10 mouse cellular contexts compared by ENCODE assay signal in the genomic region with DNA sequence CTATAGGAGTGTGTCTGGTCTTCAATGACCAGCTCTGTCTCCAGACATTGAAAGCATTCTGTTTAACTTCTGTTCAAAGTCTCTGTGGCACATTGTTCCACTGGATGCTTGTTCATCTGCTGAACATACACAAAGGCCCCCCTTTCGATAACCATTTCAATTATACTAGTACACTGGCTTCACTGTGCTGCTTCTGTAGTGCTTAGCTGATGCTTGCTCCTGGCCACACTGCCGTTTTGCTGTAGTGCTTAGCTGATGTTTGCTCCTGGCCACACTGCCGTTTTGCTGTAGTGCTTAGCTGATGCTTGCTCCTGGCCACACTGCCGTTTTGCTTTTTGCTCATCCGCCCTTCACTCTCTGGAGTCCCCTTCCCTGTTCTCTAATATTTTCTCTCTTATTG. TPM values are rescaled to one million over a fixed set of nuclear protein-coding genes. Genes with fewer than 3 reads are reported as not detected.
A peak's percentile ranks its signal among the peaks of the same experiment; 100 is the strongest.
DNase-seq lines count a peak whose midpoint lies in the region; ATAC-seq and TF ChIP-seq lines count a peak whose summit lies in the region.
"Had no signal": no experiment of that assay in that cellular context is flagged by ENCODE, and none has a peak within 500 bp of the region (broad histone marks: within the 10 kb centered on the region; RNA-seq: fewer than 3 reads in every experiment).

No protein-coding gene starts in this region.

- no peaks in the 10 kb centered on the region for H3K27me3 ChIP-seq in heart, postnatal 0 days (ENCODE audit: control insufficient read depth, insufficient read depth, low read length)
- H3K27me3 ChIP-seq in neural tube, embryonic 13.5 days, result no peaks in the 10 kb centered on the region
- H3K27me3 ChIP-seq in intestine, embryonic 15.5 days (replicated peaks), result no peaks in the 10 kb centered on the region
- H3K27me3 ChIP-seq in stomach, postnatal 0 days (ENCODE audit: control insufficient read depth, insufficient read depth, low read length), result no peaks in the 10 kb centered on the region
- H3K27me3 ChIP-seq: embryonic facial prominence, embryonic 13.5 days had no signal

- H3K4me2 ChIP-seq in heart, postnatal 0 days (ENCODE audit: low read depth, low read length), result peak overlapping the region; percentile 29; the same call in 1 of the 2 replicates
- H3K4me2 ChIP-seq in neural tube, embryonic 13.5 days, result no peak overlapping the region
- peak overlapping the region; percentile 14; the same call in 1 of the 2 replicates for H3K4me2 ChIP-seq in intestine, embryonic 15.5 days (replicated peaks)
- no peak overlapping the region for H3K4me2 ChIP-seq in stomach, postnatal 0 days (replicated peaks; ENCODE audit: low read depth)
- H3K4me2 ChIP-seq: embryonic facial prominence, embryonic 13.5 days had no signal

- H3K36me3 ChIP-seq in heart, postnatal 0 days (replicated peaks; ENCODE audit: control insufficient read depth, insufficient read depth, low read length), result no peaks in the 10 kb centered on the region
- H3K36me3 ChIP-seq in neural tube, embryonic 13.5 days, result no peaks in the 10 kb centered on the region
- no peaks in the 10 kb centered on the region for H3K36me3 ChIP-seq in intestine, embryonic 15.5 days
- H3K36me3 ChIP-seq in stomach, postnatal 0 days (ENCODE audit: control insufficient read depth, insufficient read depth, low read length), result no peaks in the 10 kb centered on the region
- H3K36me3 ChIP-seq: embryonic facial prominence, embryonic 13.5 days had no signal

- peak overlapping the region; percentile 82 for H3K27ac ChIP-seq in heart, postnatal 0 days (ENCODE audit: low read depth)
- no peak overlapping the region for H3K27ac ChIP-seq in neural tube, embryonic 13.5 days (replicated peaks)
- no peak overlapping the region for H3K27ac ChIP-seq in intestine, embryonic 15.5 days
- peak overlapping the region; percentile 30 for H3K27ac ChIP-seq in stomach, postnatal 0 days (replicated peaks)
- H3K27ac ChIP-seq: embryonic facial prominence, embryonic 13.5 days had no signal

- peak; percentile 5 for DNase-seq in heart, postnatal 0 days (ENCODE audit: low spot score)
- DNase-seq in heart, postnatal 36 days, result no peak
- no peak for DNase-seq in neural tube, embryonic 10.5 days (ENCODE audit: extremely low spot score, low spot score)
- no peak for DNase-seq in stomach, postnatal 0 days (ENCODE audit: low spot score)
- DNase-seq in adrenal gland, adult (ENCODE audit: inconsistent age in 2 of 2, low spot score in 1 of 2), result no peak
- DNase-seq: cerebellum, adult 9-11 months; kidney, postnatal 4 days had no signal

- H3K9me3 ChIP-seq in heart, postnatal 0 days (replicated peaks; ENCODE audit: control insufficient read depth, low read length), result no peaks in the 10 kb centered on the region
- H3K9me3 ChIP-seq in neural tube, embryonic 13.5 days, result no peaks in the 10 kb centered on the region
- H3K9me3 ChIP-seq in intestine, embryonic 15.5 days, result no peaks in the 10 kb centered on the region
- no peaks in the 10 kb centered on the region for H3K9me3 ChIP-seq in stomach, postnatal 0 days (ENCODE audit: control insufficient read depth, low read length)
- H3K9me3 ChIP-seq: embryonic facial prominence, embryonic 13.5 days had no signal

- no peak for TF ChIP-seq CTCF in heart, postnatal 0 days (IDR thresholded peaks at IDR 0.05; ENCODE audit: low read depth)
- no peak for TF ChIP-seq CTCF in stomach, postnatal 0 days (IDR thresholded peaks at IDR 0.05; ENCODE audit: low read depth)

- no peak for TF ChIP-seq EP300 in heart, postnatal 0 days (IDR thresholded peaks at IDR 0.05; ENCODE audit: low read depth)
- TF ChIP-seq EP300 in stomach, postnatal 0 days (optimal IDR thresholded peaks at IDR 0.05), result no peak

- H3K4me3 ChIP-seq in heart, postnatal 0 days (ENCODE audit: low read depth, low read length), result no peak overlapping the region
- no peak overlapping the region for H3K4me3 ChIP-seq in neural tube, embryonic 13.5 days
- H3K4me3 ChIP-seq in intestine, embryonic 15.5 days (replicated peaks), result no peak overlapping the region
- H3K4me3 ChIP-seq in stomach, postnatal 0 days (ENCODE audit: low read depth, low read length), result no peak overlapping the region
- H3K4me3 ChIP-seq: embryonic facial prominence, embryonic 13.5 days had no signal

- intact Hi-C loops in heart, postnatal 36 days (cut with DNase I), result no loop called here

- WGBS in heart, postnatal 0 days, result 42% methylated on average over 5 of the region's 5 CpGs
- 52% methylated on average over 5 of the region's 5 CpGs for WGBS in neural tube, embryonic 13.5 days
- WGBS in intestine, embryonic 15.5 days, result 66% methylated on average over 5 of the region's 5 CpGs
- WGBS in stomach, postnatal 0 days, result 54% methylated on average over 5 of the region's 5 CpGs

- H3K9ac ChIP-seq in heart, postnatal 0 days (replicated peaks; ENCODE audit: low read depth, low read length), result no peak overlapping the region; the same call in 1 of the 2 replicates
- H3K9ac ChIP-seq in neural tube, embryonic 13.5 days, result 0 out of 2 replicates have a peak overlapping the region, but pooled peaks have one; percentile 8
- no peak overlapping the region for H3K9ac ChIP-seq in intestine, embryonic 15.5 days
- H3K9ac ChIP-seq in stomach, postnatal 0 days (ENCODE audit: low read length), result no peak overlapping the region
- H3K9ac ChIP-seq: embryonic facial prominence, embryonic 13.5 days had no signal

- no peak; the same call in 1 of the 2 replicates for ATAC-seq in heart, postnatal 0 days (ENCODE audit: insufficient read depth, low read depth)
- peak; percentile 21; the same call in 1 of the 2 replicates for ATAC-seq in neural tube, embryonic 13.5 days (ENCODE audit: low read depth)
- ATAC-seq in intestine, embryonic 15.5 days, result no peak
- ATAC-seq in stomach, postnatal 0 days (ENCODE audit: low FRiP score, low TSS enrichment), result no peak

- peaks cover 25% of the 10 kb centered on the region for H3K4me1 ChIP-seq in heart, postnatal 0 days (ENCODE audit: control insufficient read depth, insufficient read depth)
- peaks cover 23% of the 10 kb centered on the region for H3K4me1 ChIP-seq in neural tube, embryonic 13.5 days (replicated peaks)
- peaks cover 13% of the 10 kb centered on the region for H3K4me1 ChIP-seq in intestine, embryonic 15.5 days (replicated peaks)
- H3K4me1 ChIP-seq in stomach, postnatal 0 days (replicated peaks; ENCODE audit: control insufficient read depth, insufficient read depth), result 0 out of 2 replicates have a peak, but pooled peaks cover 3% of the 10 kb centered on the region
- H3K4me1 ChIP-seq: embryonic facial prominence, embryonic 13.5 days had no signal

RNA-seq across cellular contexts. Expression of gene Dennd1b, which starts 19.4 kb away (rescaled TPM):
- total RNA-seq in heart, postnatal 0 days (2014; rRNA removed; ENCODE audit: low replicate concordance), result 17.2 and 39.6 TPM in 2 replicates
- 10.3 and 11.1 TPM in 2 replicates for polyA plus RNA-seq in heart, postnatal 0 days (2015; fragmentation: Nextera tagmentation; extraction: Ambion mirVana)
- 10 to 100 TPM; 19.8 to 20.8 TPM for total RNA-seq in heart, postnatal 36 days (2021)
- 8.0 and 9.6 TPM in 2 replicates for polyA plus RNA-seq in neural tube, embryonic 13.5 days (2015; fragmentation: Nextera tagmentation; extraction: Ambion mirVana)
- polyA plus RNA-seq in intestine, embryonic 15.5 days (2015; fragmentation: Nextera tagmentation; extraction: Ambion mirVana), result 9.0 and 9.4 TPM in 2 replicates
- 10.4 and 10.7 TPM in 2 replicates for polyA plus RNA-seq in stomach, postnatal 0 days (2015; fragmentation: Nextera tagmentation; extraction: Ambion mirVana)

Comparison
In these comparisons a context has a peak if more than half of its experiments do, and no peak if none do; other contexts are left out.
1. H3K27ac ChIP-seq: peak in heart, postnatal 0 days (single experiment) and stomach, postnatal 0 days (single experiment); none in neural tube, embryonic 13.5 days (single experiment) and intestine, embryonic 15.5 days (single experiment).
2. H3K4me2 ChIP-seq: peak in heart, postnatal 0 days (single experiment) and intestine, embryonic 15.5 days (single experiment); none in neural tube, embryonic 13.5 days (single experiment) and stomach, postnatal 0 days (single experiment).